Mouse (Mus musculus) urinary bladder, adult 2 months (tissue): Measurements from ENCODE around the gene Fstl4. TPM values are rescaled to one million over a fixed set of nuclear protein-coding genes. Genes with fewer than 3 reads are reported as not detected.

Experiments used
- DNase-seq: peaks from one replicate; pipeline ENCODE4 v3.0.0; 2022; ENCODE audit warnings: low spot score
- polyA plus RNA-seq: library from polyadenylated mRNA; depleted of rRNA; stranded (reverse); fragments of >200 nt; gene quantifications from 2 replicates; pipeline ENCODE4 v1.2.3, GENCODE M21; 2012

Gene Fstl4
- polyA plus RNA-seq, 1 experiment = 0.50 TPM

DNA sequence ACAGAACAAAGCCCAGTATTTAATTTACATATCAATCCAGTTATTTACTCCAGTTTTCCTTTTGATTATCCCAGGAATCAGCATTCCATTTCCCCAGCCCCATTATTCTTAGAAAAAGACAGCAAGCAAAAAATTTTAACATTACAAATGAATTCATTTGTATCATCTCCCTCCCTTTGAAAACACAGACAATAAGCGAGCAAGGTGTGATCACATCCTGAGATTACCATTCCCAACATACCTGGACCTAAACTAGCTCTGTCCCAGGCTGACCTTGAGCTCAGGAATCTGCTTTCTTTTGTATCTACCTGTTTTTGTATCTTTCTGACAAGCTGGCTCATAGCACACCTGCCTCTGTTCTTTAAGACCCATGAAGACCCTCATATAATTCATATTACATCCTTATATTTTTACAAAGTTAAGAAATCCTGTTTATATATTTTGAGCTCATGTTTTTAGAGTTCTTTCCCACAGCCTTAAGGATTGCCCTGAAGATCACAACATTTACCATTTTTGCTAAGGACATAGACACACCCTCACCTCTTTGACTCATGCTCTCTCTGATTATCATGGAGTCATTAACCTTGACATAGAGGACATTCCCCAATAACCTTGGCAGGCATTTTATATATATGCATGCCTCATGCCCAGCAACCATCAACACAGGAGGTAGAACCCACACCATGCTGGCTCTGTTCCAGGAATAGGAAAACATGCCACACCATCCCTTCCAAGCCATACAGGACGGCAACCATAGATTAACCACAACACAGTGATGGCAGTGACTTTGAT is 438.2 kb downstream of the Fstl4 start:
- no peak for DNase-seq

- no peak for DNase-seq
Measured at GRCm38 (mm10) chr11:53210876-53211275, 446.4 kb downstream of the Fstl4 start.

- no peak for DNase-seq
Measured at GRCm38 (mm10) chr11:53229011-53229410, 464.6 kb downstream of the Fstl4 start.

- DNase-seq = no peak
Measured at GRCm38 (mm10) chr11:53231836-53232235, 467.4 kb downstream of the Fstl4 start.

- DNase-seq = no peak
Measured at GRCm38 (mm10) chr11:53233590-53233989, 469.2 kb downstream of the Fstl4 start.
